Mouse (Mus musculus): ENCODE results near the gene Ptpdc1.

DNA sequence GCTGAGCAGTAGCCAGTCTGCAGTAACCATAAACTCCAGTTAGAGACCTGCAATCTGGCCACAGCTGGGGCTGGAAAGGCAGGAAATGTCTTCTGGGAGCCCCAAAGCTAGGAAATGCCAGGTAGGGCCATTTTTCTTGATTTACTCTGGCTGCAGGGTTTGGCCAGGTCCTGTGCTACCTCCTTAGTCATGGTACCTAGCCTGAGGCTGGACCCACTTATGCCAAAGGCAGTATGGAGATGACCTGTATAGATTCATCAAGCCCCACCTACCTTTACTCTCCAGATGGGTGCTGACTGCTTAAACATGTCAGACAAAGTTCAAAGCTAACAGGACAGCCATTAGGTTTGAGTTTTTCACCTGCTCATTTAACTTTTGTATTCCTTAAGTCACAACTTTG lies 7.7 kb downstream of the Ptpdc1 start:
- TF ChIP-seq CTCF (conservative IDR thresholded peaks at IDR 0.05; ENCODE audit: low read length) (no peak), NANOG (IDR thresholded peaks at IDR 0.05; ENCODE audit: borderline replicate concordance, low read length) (no peak)
